In genomic region chr17:49793965-49794364, GRCm38 (mm10) we compare ENCODE assay signal across 16 mouse cellular contexts.
DNase-seq lines count a peak whose midpoint lies in the region; ATAC-seq and TF ChIP-seq lines count a peak whose summit lies in the region.
"Had no signal": no experiment of that assay in that cellular context is flagged by ENCODE, and none has a peak within 500 bp of the region (broad histone marks: within the 10 kb centered on the region; RNA-seq: fewer than 3 reads in every experiment).

No protein-coding gene starts in this region.

- no peak for ATAC-seq in Patski

- POLR2A ChIA-PET in Patski (lab: Charles Lee), result no interaction called here

- in situ Hi-C loops in Patski (cut with MboI; ENCODE audit: low pct_unique_long_range_greater_than_20kb), result no loop called here

- H3K27ac ChIP-seq in left cerebral cortex, adult 2 months, result no peak overlapping the region
- H3K27ac ChIP-seq: embryonic facial prominence, embryonic 10.5 days; hindbrain, embryonic 10.5 days; lung, embryonic 15.5 days; macrophage; midbrain, embryonic 12.5 days had no signal

- H3K4me3 ChIP-seq in left cerebral cortex, adult 2 months, result no peak overlapping the region
- H3K4me3 ChIP-seq: embryonic facial prominence, embryonic 10.5 days; hindbrain, embryonic 10.5 days; lung, embryonic 15.5 days; midbrain, embryonic 12.5 days had no signal

- no peaks in the 10 kb centered on the region for H3K27me3 ChIP-seq in Patski
- H3K27me3 ChIP-seq: lung, embryonic 15.5 days; midbrain, embryonic 12.5 days had no signal

- CTCF ChIA-PET in Patski (lab: Charles Lee), result interaction anchor here (0.7 kb wide), 1 partner anchor 18 kb away, joined by 3 read pairs; no protein-coding TSS in a partner anchor

- TF ChIP-seq CTCF in left cerebral cortex, adult 2 months (IDR thresholded peaks at IDR 0.05), result peak; percentile 9
- peak; percentile 36 for TF ChIP-seq CTCF in Patski (IDR thresholded peaks at IDR 0.05)

- DNase-seq in left cerebral cortex, adult 2 months (ENCODE audit: extremely low spot score in 1 of 2, low spot score in 2 of 2), result no peak
- no peak for DNase-seq in left cerebral cortex, adult 18-20 months (ENCODE audit: low spot score in 2 of 2)
- DNase-seq in right cerebral cortex, postnatal 4 days, result peak; percentile 1
- DNase-seq in right cerebral cortex, adult 2 months (ENCODE audit: low spot score in 2 of 2), result no peak
- no peak for DNase-seq in Patski (ENCODE audit: low read depth, low spot score)
- no peak for DNase-seq in frontal cortex, postnatal 14 days (ENCODE audit: low spot score in 2 of 2)
- DNase-seq in yolk sac, embryonic 10.5 days (ENCODE audit: low spot score), result no peak
- DNase-seq: cerebellum, adult 8-10 months; gastrocnemius, postnatal 25 days; spleen, adult 18-20 months; thymus, adult 2 months had no signal

- intact Hi-C loops in left cerebral cortex, adult 2 months (cut with DNase I), result no loop called here
